Mouse (Mus musculus): ENCODE results near the gene Haao. TPM values are rescaled to one million over a fixed set of nuclear protein-coding genes. Genes with fewer than 3 reads are reported as not detected.

Gene Haao
- polyA plus RNA-seq, 1 experiment from 2014 or later: not detected

DNA sequence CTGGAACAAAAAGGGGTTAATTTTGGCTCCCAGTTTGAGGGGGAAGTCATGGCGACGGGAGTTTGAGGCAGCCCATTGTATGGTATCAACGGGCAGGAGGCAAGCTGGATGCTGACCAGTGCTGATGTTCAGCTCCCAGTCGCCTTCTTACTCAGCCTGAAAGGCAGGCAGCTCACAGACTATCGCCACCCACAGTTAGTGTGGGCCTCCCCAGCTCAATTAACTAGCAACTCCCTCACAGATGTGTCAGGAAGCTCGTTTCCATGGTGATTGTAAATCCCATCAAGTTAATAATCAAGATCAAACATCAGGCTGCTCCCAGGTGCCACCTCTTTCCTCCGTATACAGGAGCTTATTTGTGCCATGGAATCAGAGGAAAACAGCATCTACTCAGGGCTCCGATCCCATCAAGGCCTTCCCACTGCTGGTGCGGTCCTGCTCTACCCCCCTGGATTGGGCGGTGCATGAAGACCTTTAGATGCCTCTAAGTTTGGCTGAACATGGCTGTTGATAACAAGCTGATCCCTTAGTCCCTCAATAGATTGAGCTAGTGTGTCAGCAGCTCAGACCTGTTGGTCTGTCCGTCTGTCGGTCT is 1.4 kb upstream of the Haao start:
- H3K4me3 ChIP-seq (ENCODE audit: low read depth, low read length): no peak overlapping the region
- ATAC-seq (ENCODE audit: low FRiP score): 0 out of 2 replicates have a peak, but pooled peaks have one; percentile 23
- no peaks in the 10 kb centered on the region for H3K36me3 ChIP-seq (ENCODE audit: control insufficient read depth, insufficient read depth, low read length)
- H3K4me2 ChIP-seq (replicated peaks; ENCODE audit: low read depth, low read length): no peak overlapping the region
- no peaks in the 10 kb centered on the region for H3K9me3 ChIP-seq (ENCODE audit: control insufficient read depth, low read length)
- WGBS: 63% methylated on average over 12 of the region's 12 CpGs
- H3K4me1 ChIP-seq (replicated peaks; ENCODE audit: control insufficient read depth, insufficient read depth, low read length): no peaks in the 10 kb centered on the region
- no peak for DNase-seq (ENCODE audit: low spot score)
- no peak overlapping the region for H3K9ac ChIP-seq (ENCODE audit: low read depth, low read length)
- H3K27ac ChIP-seq (ENCODE audit: low read depth, low read length): no peak overlapping the region
- H3K27me3 ChIP-seq (ENCODE audit: control insufficient read depth, insufficient read depth, low read length): no peaks in the 10 kb centered on the region

DNA sequence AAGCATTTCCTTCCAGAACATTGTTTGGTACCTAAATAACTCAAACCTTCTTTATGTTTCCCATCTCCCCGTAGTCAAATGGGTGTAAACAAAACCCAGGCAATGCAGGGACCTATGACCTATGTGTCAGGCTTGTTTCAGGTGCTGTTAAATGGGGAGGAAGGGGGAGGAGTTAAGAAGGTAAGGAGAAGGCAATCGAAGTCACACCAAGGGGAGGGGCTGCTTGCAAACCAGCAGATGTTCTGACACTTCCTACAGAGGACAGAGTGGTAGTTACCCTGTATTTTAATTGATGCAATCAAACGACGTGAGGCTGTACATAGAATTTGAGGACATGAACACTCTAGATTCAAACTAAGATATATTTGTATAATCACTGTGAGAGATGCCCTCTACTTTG is 719 bp upstream of the Haao start:
- Histone ChIP-seq H3K27ac (ENCODE audit: low read depth, low read length) (no peak overlapping the region), H3K27me3 (ENCODE audit: control insufficient read depth, insufficient read depth, low read length) (no peaks in the 10 kb centered on the region), H3K9me3 (ENCODE audit: control insufficient read depth, low read length) (no peaks in the 10 kb centered on the region), H3K9ac (ENCODE audit: low read depth, low read length) (no peak overlapping the region), H3K36me3 (ENCODE audit: control insufficient read depth, insufficient read depth, low read length) (no peaks in the 10 kb centered on the region), H3K4me2 (replicated peaks; ENCODE audit: low read depth, low read length) (no peak overlapping the region), H3K4me1 (replicated peaks; ENCODE audit: control insufficient read depth, insufficient read depth, low read length) (no peaks in the 10 kb centered on the region), H3K4me3 (ENCODE audit: low read depth, low read length) (no peak overlapping the region)
- ATAC-seq (ENCODE audit: low FRiP score) (no peak), DNase-seq (ENCODE audit: low spot score) (no peak)
- WGBS: 80% methylated on average over 4 of the region's 4 CpGs

DNA sequence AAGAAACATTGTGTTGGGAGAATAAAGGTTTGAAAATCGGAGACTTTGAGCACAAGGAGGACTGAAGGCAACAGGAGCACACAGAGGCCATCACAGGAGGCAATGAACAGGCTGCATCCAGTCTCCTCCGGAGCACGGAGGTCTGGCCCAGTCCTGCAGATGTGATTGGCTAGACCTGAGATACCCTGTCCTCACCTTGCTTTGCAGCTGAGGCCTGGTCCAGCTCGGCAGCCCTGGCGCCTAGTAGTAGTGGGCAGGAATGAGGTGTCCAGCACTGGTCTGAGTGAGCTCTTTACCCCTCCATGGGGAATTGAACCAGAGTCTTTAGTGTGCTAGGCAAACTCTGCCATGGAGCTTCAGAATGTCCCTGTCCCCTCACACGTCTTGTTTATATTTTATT is 663 bp downstream of the Haao start:
- Histone ChIP-seq H3K27me3 (ENCODE audit: control insufficient read depth, insufficient read depth, low read length) (no peaks in the 10 kb centered on the region), H3K9ac (ENCODE audit: low read depth, low read length) (no peak overlapping the region), H3K4me3 (ENCODE audit: low read depth, low read length) (no peak overlapping the region), H3K27ac (ENCODE audit: low read depth, low read length) (no peak overlapping the region), H3K4me2 (replicated peaks; ENCODE audit: low read depth, low read length) (no peak overlapping the region), H3K9me3 (ENCODE audit: control insufficient read depth, low read length) (no peaks in the 10 kb centered on the region), H3K4me1 (replicated peaks; ENCODE audit: control insufficient read depth, insufficient read depth, low read length) (no peaks in the 10 kb centered on the region), H3K36me3 (ENCODE audit: control insufficient read depth, insufficient read depth, low read length) (no peaks in the 10 kb centered on the region)
- DNase-seq (ENCODE audit: low spot score): no peak
- no peak for ATAC-seq (ENCODE audit: low FRiP score)
- 86% methylated on average over 6 of the region's 6 CpGs for WGBS

DNA sequence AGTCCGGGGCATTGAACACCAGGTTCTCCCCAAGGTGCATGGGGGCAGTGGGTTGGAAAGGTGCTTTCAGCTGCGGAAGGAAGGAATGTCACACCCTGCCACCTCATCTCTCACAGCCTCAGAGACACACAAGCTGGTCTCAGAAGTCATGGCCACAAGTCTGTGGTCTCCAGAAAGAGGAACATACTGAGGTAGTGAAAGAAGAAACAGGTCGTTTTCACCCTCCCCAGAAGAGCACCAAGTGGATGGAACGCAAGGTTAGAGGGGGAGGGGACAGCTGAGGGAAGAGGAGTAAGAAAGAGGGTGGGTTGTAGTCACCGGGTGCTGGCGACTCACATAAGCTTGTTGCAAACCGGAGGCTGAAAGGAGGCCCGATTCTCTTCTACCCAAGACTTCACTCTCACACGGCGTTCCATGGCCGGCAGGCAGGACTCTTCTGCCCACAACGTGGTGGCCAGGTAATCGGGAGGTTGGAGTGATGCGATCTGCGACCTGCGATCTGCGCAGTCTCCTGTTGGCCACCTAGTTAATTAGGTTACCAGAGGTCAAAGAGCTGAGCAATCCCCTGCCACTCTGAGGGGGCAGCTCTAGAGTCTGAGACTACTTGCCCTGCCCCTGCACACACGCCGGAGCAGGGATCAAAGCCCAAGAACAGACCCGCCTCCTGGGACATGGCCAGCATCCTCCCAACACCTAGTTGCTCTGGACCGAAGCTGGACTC is 1.3 kb downstream of the Haao start:
- Histone ChIP-seq H3K36me3 (ENCODE audit: control insufficient read depth, insufficient read depth, low read length) (no peaks in the 10 kb centered on the region), H3K27ac (ENCODE audit: low read depth, low read length) (no peak overlapping the region), H3K4me1 (replicated peaks; ENCODE audit: control insufficient read depth, insufficient read depth, low read length) (no peaks in the 10 kb centered on the region), H3K4me2 (replicated peaks; ENCODE audit: low read depth, low read length) (no peak overlapping the region), H3K4me3 (ENCODE audit: low read depth, low read length) (no peak overlapping the region), H3K27me3 (ENCODE audit: control insufficient read depth, insufficient read depth, low read length) (no peaks in the 10 kb centered on the region), H3K9me3 (ENCODE audit: control insufficient read depth, low read length) (no peaks in the 10 kb centered on the region), H3K9ac (ENCODE audit: low read depth, low read length) (no peak overlapping the region)
- DNase-seq (ENCODE audit: low spot score) (no peak), ATAC-seq (ENCODE audit: low FRiP score) (no peak)
- WGBS: 77% methylated on average over 21 of the region's 21 CpGs

DNA sequence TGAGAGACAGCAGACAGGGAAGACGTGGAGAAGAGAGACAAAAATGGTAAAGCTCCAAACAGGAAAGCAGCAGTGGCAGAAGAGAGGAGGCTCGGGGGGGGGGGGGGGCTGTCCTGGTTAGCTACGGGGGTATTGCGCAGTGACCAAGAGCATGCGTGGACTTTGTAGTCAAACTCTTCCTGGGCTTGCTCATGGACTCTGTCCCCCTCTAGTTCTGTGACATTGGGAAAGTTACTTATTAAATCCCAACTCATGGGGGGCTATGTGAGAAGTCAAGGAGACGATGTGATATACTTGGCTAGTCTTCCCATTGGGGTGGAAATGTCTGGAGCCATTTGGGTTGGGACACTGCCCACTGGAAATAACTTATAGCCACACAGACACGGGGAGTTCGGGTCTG is 2.2 kb downstream of the Haao start:
- ATAC-seq (ENCODE audit: low FRiP score) (no peak), DNase-seq (ENCODE audit: low spot score) (no peak)
- no peaks in the 10 kb centered on the region for H3K27me3 ChIP-seq (ENCODE audit: control insufficient read depth, insufficient read depth, low read length)
- WGBS: 86% methylated on average over 8 of the region's 8 CpGs
- no peak overlapping the region for H3K27ac ChIP-seq (ENCODE audit: low read depth, low read length)
- no peak overlapping the region for H3K4me3 ChIP-seq (ENCODE audit: low read depth, low read length)
- no peaks in the 10 kb centered on the region for H3K4me1 ChIP-seq (replicated peaks; ENCODE audit: control insufficient read depth, insufficient read depth, low read length)
- no peaks in the 10 kb centered on the region for H3K9me3 ChIP-seq (ENCODE audit: control insufficient read depth, low read length)
- no peak overlapping the region for H3K4me2 ChIP-seq (replicated peaks; ENCODE audit: low read depth, low read length)
- H3K36me3 ChIP-seq (ENCODE audit: control insufficient read depth, insufficient read depth, low read length): no peaks in the 10 kb centered on the region
- H3K9ac ChIP-seq (ENCODE audit: low read depth, low read length): no peak overlapping the region

DNA sequence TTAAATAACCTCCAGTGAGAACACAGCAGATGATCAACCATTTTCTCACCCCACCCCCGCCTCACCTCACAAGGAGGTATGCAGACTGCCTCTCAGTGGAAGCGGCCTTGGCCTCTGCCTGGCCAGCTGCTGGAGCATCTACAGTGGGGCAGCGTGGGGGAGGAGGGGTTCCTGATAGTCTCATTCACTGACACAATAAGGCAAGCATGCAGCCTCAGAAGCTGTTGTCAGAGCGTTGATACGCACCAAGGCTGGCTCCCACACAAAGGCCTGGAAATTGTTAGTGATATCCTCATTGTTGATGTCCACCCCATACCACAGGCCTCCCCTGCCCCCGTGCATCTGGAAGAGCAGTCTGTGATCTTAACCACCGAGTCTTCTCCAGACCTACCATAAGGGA is 4.0 kb downstream of the Haao start:
- WGBS: 52% methylated on average over 7 of the region's 7 CpGs

DNA sequence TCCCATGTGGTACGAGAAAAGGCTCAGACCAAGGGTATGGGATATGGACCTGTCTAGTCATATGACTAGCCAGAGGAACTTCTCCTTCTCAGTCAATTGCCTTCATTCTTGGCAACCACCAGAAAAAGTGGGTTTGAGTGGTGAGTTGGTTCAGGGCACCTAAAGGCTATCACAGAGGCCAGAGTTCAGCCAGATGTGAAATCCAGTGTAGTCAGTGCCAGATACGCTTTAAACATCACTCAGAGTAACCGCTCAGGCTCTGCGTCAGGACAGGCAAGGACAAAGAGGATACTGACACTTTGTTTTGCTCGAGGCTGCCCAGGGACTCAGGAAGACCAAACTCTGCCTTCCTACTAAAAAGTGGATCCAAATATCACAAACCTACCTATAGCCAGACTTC is 6.8 kb downstream of the Haao start:
- H3K9me3 ChIP-seq (ENCODE audit: control insufficient read depth, low read length): no peaks in the 10 kb centered on the region
- no peak overlapping the region for H3K4me2 ChIP-seq (replicated peaks; ENCODE audit: low read depth, low read length)
- no peak overlapping the region for H3K9ac ChIP-seq (ENCODE audit: low read depth, low read length)
- no peaks in the 10 kb centered on the region for H3K4me1 ChIP-seq (replicated peaks; ENCODE audit: control insufficient read depth, insufficient read depth, low read length)
- no peaks in the 10 kb centered on the region for H3K27me3 ChIP-seq (ENCODE audit: control insufficient read depth, insufficient read depth, low read length)
- no peak overlapping the region for H3K27ac ChIP-seq (ENCODE audit: low read depth, low read length)
- DNase-seq (ENCODE audit: low spot score): no peak
- no peak for ATAC-seq (ENCODE audit: low FRiP score)
- H3K4me3 ChIP-seq (ENCODE audit: low read depth, low read length): no peak overlapping the region
- H3K36me3 ChIP-seq (ENCODE audit: control insufficient read depth, insufficient read depth, low read length): no peaks in the 10 kb centered on the region
- WGBS: 87% methylated on average over 5 of the region's 5 CpGs

More for the DNA sequence above, 4.0 kb downstream of the Haao start:
- no peaks in the 10 kb centered on the region for H3K4me1 ChIP-seq (replicated peaks; ENCODE audit: control insufficient read depth, insufficient read depth, low read length)
- H3K9ac ChIP-seq (ENCODE audit: low read depth, low read length): no peak overlapping the region
- H3K27me3 ChIP-seq (ENCODE audit: control insufficient read depth, insufficient read depth, low read length): no peaks in the 10 kb centered on the region
- H3K9me3 ChIP-seq (ENCODE audit: control insufficient read depth, low read length): no peaks in the 10 kb centered on the region
- no peaks in the 10 kb centered on the region for H3K36me3 ChIP-seq (ENCODE audit: control insufficient read depth, insufficient read depth, low read length)
- no peak overlapping the region for H3K4me3 ChIP-seq (ENCODE audit: low read depth, low read length)
- no peak overlapping the region for H3K27ac ChIP-seq (ENCODE audit: low read depth, low read length)
- ATAC-seq (ENCODE audit: low FRiP score) (no peak), DNase-seq (ENCODE audit: low spot score) (peak; percentile 20)
- no peak overlapping the region for H3K4me2 ChIP-seq (replicated peaks; ENCODE audit: low read depth, low read length)

DNA sequence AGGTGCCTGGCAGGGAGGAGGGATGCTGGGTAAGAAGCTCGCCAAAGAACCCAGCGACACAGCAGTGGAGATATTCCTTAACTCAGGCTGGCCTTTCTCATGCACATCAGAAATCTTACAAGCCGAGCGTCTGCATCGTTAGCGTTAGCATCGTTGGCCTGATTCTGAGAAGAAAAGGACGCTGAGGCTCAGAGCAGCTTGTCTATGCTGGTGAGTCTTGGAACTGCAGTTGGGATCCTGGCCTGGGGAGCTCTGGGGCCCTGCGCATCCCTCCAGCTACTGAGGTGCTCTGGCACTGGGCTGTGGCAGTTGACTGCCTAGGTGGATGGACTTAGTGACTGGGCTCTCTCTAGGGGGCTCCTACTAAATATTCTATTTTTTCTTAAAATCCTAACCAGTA is 8.6 kb downstream of the Haao start:
- no peak overlapping the region for H3K4me2 ChIP-seq (replicated peaks; ENCODE audit: low read depth, low read length)
- no peak for ATAC-seq (ENCODE audit: low FRiP score)
- no peaks in the 10 kb centered on the region for H3K27me3 ChIP-seq (ENCODE audit: control insufficient read depth, insufficient read depth, low read length)
- no peak overlapping the region for H3K4me3 ChIP-seq (ENCODE audit: low read depth, low read length)
- no peaks in the 10 kb centered on the region for H3K9me3 ChIP-seq (ENCODE audit: control insufficient read depth, low read length)
- no peaks in the 10 kb centered on the region for H3K4me1 ChIP-seq (replicated peaks; ENCODE audit: control insufficient read depth, insufficient read depth, low read length)
- H3K36me3 ChIP-seq (ENCODE audit: control insufficient read depth, insufficient read depth, low read length): no peaks in the 10 kb centered on the region
- no peak overlapping the region for H3K9ac ChIP-seq (ENCODE audit: low read depth, low read length)
- no peak overlapping the region for H3K27ac ChIP-seq (ENCODE audit: low read depth, low read length)
- 63% methylated on average over 9 of the region's 9 CpGs for WGBS
- no peak for DNase-seq (ENCODE audit: low spot score)

DNA sequence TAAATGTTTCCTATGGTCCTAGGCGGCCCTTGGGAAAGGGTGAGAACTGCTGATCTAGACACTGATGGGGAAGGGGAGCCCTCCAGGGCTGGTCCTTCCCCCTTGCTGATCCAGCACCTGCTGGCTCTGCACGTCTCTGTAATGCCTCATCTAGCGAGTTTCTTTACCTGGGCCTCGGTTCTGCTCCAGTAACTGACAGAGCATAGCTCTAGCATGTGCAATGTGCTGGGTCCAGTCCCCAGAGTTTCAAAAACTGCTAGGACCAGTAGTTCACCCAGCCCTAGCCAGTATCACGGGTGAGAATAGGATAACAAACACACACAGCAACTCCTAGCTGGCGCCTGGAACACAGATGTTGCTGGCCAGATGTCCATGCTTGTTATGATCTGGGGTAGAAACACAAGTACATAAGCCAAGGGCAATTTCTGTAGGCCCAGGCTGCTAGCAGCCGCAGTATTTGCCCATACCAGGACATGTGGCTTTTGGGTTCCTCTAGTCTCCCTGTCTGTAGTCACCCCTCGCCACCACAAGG is 10.0 kb downstream of the Haao start:
- H3K4me1 ChIP-seq (replicated peaks; ENCODE audit: control insufficient read depth, insufficient read depth, low read length): no peaks in the 10 kb centered on the region
- no peak overlapping the region for H3K4me2 ChIP-seq (replicated peaks; ENCODE audit: low read depth, low read length)
- H3K4me3 ChIP-seq (ENCODE audit: low read depth, low read length): no peak overlapping the region
- WGBS: 70% methylated on average over 8 of the region's 8 CpGs
- H3K27me3 ChIP-seq (ENCODE audit: control insufficient read depth, insufficient read depth, low read length): no peaks in the 10 kb centered on the region
- H3K9ac ChIP-seq (ENCODE audit: low read depth, low read length): no peak overlapping the region
- DNase-seq (ENCODE audit: low spot score) (no peak), ATAC-seq (ENCODE audit: low FRiP score) (no peak)
- H3K9me3 ChIP-seq (ENCODE audit: control insufficient read depth, low read length): no peaks in the 10 kb centered on the region
- no peak overlapping the region for H3K27ac ChIP-seq (ENCODE audit: low read depth, low read length)
- no peaks in the 10 kb centered on the region for H3K36me3 ChIP-seq (ENCODE audit: control insufficient read depth, insufficient read depth, low read length)
